ENCODE assay signal across 24 mouse cellular contexts in the genomic region with DNA sequence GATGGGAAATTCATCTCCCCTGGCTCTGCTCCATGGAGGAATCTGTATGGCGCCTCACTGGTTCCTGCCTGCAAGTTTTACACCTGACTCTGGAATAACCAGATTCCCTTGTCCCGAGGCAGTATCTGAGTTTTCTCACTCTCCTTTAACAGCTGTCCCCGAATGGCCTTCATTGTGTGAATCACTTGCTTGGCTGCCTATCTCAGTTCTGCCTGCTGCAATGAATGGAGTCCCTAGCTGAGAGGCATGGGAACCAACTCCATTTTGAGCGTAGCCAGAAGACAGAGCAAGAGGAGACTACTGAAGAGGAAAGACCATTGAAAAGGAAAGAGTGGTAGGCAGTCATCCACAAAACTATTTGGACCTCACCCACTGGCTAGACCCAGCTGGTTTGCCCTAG. TPM values are rescaled to one million over a fixed set of nuclear protein-coding genes. Genes with fewer than 3 reads are reported as not detected.
"Had no signal": no experiment of that assay in that cellular context is flagged by ENCODE, and none has a peak within 500 bp of the region (broad histone marks: within the 10 kb centered on the region; RNA-seq: fewer than 3 reads in every experiment).

No protein-coding gene starts in this region.

- H3K4me1 ChIP-seq: limb, embryonic 10.5 days; liver, embryonic 12.5 days; liver, embryonic 15.5 days; midbrain, embryonic 13.5 days; neural tube, embryonic 13.5 days had no signal

- H3K4me2 ChIP-seq: limb, embryonic 13.5 days; liver, embryonic 12.5 days; liver, embryonic 15.5 days; lung, embryonic 15.5 days; midbrain, embryonic 13.5 days; neural tube, embryonic 13.5 days had no signal

- H3K4me3 ChIP-seq: limb, embryonic 10.5 days; limb, embryonic 13.5 days; liver, embryonic 12.5 days; liver, embryonic 15.5 days; lung, embryonic 15.5 days; megakaryocyte, embryonic 14.5 days; midbrain, embryonic 10.5 days; midbrain, embryonic 13.5 days; myocyte; neural tube, embryonic 13.5 days had no signal

- H3K9ac ChIP-seq: limb, embryonic 13.5 days; liver, embryonic 12.5 days; liver, embryonic 15.5 days; lung, embryonic 15.5 days; midbrain, embryonic 13.5 days; neural tube, embryonic 13.5 days had no signal

- H3K27ac ChIP-seq: kidney, postnatal 0 days; limb, embryonic 10.5 days; limb, embryonic 13.5 days; liver, embryonic 12.5 days; liver, embryonic 15.5 days; lung, embryonic 15.5 days; midbrain, embryonic 10.5 days; midbrain, embryonic 13.5 days; neural tube, embryonic 13.5 days had no signal

- H3K27me3 ChIP-seq: limb, embryonic 13.5 days; liver, embryonic 15.5 days; lung, embryonic 15.5 days; midbrain, embryonic 13.5 days; neural tube, embryonic 13.5 days had no signal

- ATAC-seq: liver, embryonic 12.5 days; midbrain, embryonic 13.5 days; midbrain, embryonic 16.5 days had no signal

- H3K9me3 ChIP-seq: limb, embryonic 10.5 days; limb, embryonic 13.5 days; liver, embryonic 12.5 days; liver, embryonic 15.5 days; lung, embryonic 15.5 days; megakaryocyte, embryonic 14.5 days; midbrain, embryonic 10.5 days; midbrain, embryonic 13.5 days; neural tube, embryonic 13.5 days had no signal

- DNase-seq: kidney, adult 9 months; kidney, postnatal 25 days; layer of hippocampus, adult 9-11 months; liver; lung, adult 18-20 months; lung, postnatal 10 days; lung, postnatal 36 days; retina, postnatal 1 day; right cerebral cortex, postnatal 25 days; thymus, adult 18-20 months; thymus, postnatal 36 days had no signal

- H3K36me3 ChIP-seq: limb, embryonic 10.5 days; limb, embryonic 13.5 days; liver, embryonic 12.5 days; liver, embryonic 15.5 days; lung, embryonic 15.5 days; midbrain, embryonic 10.5 days; midbrain, embryonic 13.5 days; neural tube, embryonic 13.5 days had no signal

RNA-seq across cellular contexts. Expression of a gene that starts 59.2 kb away (rescaled TPM):
- total RNA-seq: monocyte, adult 5-6 weeks had no signal
- polyA plus RNA-seq: liver, embryonic 15.5 days had no signal
